Mouse (Mus musculus) intestine, postnatal 0 days (tissue): ENCODE results near the gene Mtmr3. TPM values are rescaled to one million over a fixed set of nuclear protein-coding genes. Genes with fewer than 3 reads are reported as not detected.

ENCODE experiments used
- ATAC-seq: fragments of 200-750 bp; cut with Nextera tagmentation; 2 replicates; pipeline ENCODE4 v1.8.0; 2017; ENCODE audit warnings: mild to moderate bottlenecking, moderate TSS enrichment, moderate library complexity
- H3K27ac ChIP-seq: fragments of 300-500 bp; sonication (generic); 2 replicates; pipeline ENCODE4 v1.5.1; 2014; ENCODE audit warnings: mild to moderate bottlenecking, low read depth, low read length, moderate library complexity
- H3K27me3 ChIP-seq: fragments of 300-500 bp; sonication (generic); replicated peaks from 2 replicates; pipeline ENCODE4 v1.6.1; 2014; ENCODE audit warnings: low read length, mixed read lengths; ENCODE audit not compliant: control insufficient read depth, insufficient read depth
- H3K36me3 ChIP-seq: fragments of 300-500 bp; sonication (generic); 2 replicates; pipeline ENCODE4 v1.6.1; 2014; ENCODE audit warnings: mild to moderate bottlenecking, moderate library complexity; ENCODE audit not compliant: control insufficient read depth, insufficient read depth
- H3K4me1 ChIP-seq: fragments of 300-500 bp; sonication (generic); replicated peaks from 2 replicates; pipeline ENCODE4 v1.6.1; 2014; ENCODE audit warnings: antibody characterized with exemption, low read length, mixed read lengths; ENCODE audit not compliant: control insufficient read depth, insufficient read depth
- H3K4me2 ChIP-seq: fragments of 300-500 bp; sonication (generic); replicated peaks from 2 replicates; pipeline ENCODE4 v1.6.1; 2014; ENCODE audit warnings: low read depth, mild to moderate bottlenecking, moderate library complexity
- H3K4me3 ChIP-seq: fragments of 300-500 bp; sonication (generic); 2 replicates; pipeline ENCODE4 v1.5.1; 2014; ENCODE audit warnings: low read depth, low read length
- H3K9ac ChIP-seq: fragments of 300-500 bp; sonication (generic); 2 replicates; pipeline ENCODE4 v1.6.1; 2014; ENCODE audit warnings: mild to moderate bottlenecking, low read depth, low read length
- H3K9me3 ChIP-seq: fragments of 300-500 bp; sonication (generic); 2 replicates; pipeline ENCODE4 v1.6.1; 2016; ENCODE audit warnings: mixed run types; ENCODE audit not compliant: control insufficient read depth
- CTCF ChIP-seq: sonication (generic); IDR thresholded peaks from 2 replicates; pipeline ENCODE4 v1.5.1; 2016; ENCODE audit warnings: low read depth, mild to moderate bottlenecking, control low read depth, antibody characterized with exemption, moderate library complexity
- WGBS: fragments of 180-500 bp; shearing (Covaris S2); extraction: QIAGEN DNeasy Blood & Tissue Kit; methylation state at CpG from one replicate; pipeline ENCODE4 v1.1.7; 2014; 5-methylcytosine and 5-hydroxymethylcytosine counted together
- polyA plus RNA-seq: library from polyadenylated mRNA; unstranded; fragments of >200 nt; fragmentation: Nextera tagmentation; extraction: Ambion mirVana; gene quantifications from 2 replicates; pipeline ENCODE4 v1.2.1, GENCODE M21; 2015

Gene Mtmr3
- polyA plus RNA-seq, 1 experiment from 2014 or later = 9.8 TPM

- Histone ChIP-seq H3K4me3 (no peak overlapping the region), H3K9ac (no peak overlapping the region), H3K4me1 (no peaks in the 10 kb centered on the region), H3K4me2 (no peak overlapping the region), H3K36me3 (no peaks in the 10 kb centered on the region), H3K9me3 (no peaks in the 10 kb centered on the region), H3K27ac (no peak overlapping the region), H3K27me3 (no peaks in the 10 kb centered on the region)
- no peak for ATAC-seq
- 81% methylated on average over 5 of the region's 5 CpGs for WGBS
- no peak for TF ChIP-seq CTCF
Measured at GRCm38 (mm10) chr11:4471734-4472133, 122.9 kb downstream of the Mtmr3 start.

DNA sequence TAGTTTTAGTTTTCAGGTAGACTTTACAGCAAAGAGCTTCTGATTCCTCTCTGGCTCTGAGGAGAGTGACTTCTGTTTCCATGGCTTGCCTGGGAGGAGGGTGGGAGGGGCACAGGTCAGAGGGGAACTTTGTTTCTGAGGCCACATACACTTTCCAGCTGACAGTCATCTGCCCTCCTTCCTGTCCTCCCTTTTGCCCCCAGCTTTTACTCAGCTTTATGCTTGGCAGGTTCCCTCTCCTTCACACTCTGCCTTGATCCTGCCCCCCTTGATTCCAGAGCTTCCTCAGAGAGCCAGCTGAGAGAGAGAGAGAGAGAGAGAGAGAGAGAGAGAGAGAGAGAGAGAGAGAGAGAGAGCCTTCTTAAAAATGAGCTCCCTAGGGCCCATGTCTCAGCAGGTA, 123.4 kb downstream of the Mtmr3 start:
- no peak for TF ChIP-seq CTCF
- no peaks in the 10 kb centered on the region for H3K36me3 ChIP-seq

DNA sequence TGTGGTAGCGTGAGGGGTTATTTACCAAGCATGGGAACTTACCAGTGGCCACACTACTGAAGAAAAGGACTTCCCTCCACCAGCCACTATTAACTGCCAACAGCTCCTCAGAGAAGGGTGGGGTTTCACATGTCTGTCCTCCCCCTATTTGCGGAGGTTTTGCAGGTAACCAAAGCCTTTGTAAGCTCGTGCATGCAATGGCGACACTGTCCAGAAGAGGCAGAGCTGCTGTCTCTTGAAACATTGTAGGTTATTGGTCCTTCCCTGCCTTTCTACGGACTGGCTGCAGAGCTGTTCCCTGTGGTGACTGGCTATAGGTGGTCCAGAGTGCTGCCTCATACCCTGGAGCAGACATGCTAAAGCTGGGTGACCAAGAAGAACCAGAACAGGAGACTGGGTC, 125.6 kb downstream of the Mtmr3 start:
- peak; percentile 13; the same call in 1 of the 2 replicates for TF ChIP-seq CTCF
- Histone ChIP-seq H3K4me1 (no peaks in the 10 kb centered on the region), H3K4me2 (no peak overlapping the region), H3K27ac (no peak overlapping the region), H3K4me3 (no peak overlapping the region), H3K9ac (no peak overlapping the region), H3K9me3 (no peaks in the 10 kb centered on the region), H3K27me3 (no peaks in the 10 kb centered on the region), H3K36me3 (no peaks in the 10 kb centered on the region)
- no peak for ATAC-seq
- 70% methylated on average over 5 of the region's 5 CpGs for WGBS

More for the DNA sequence above, 123.4 kb downstream of the Mtmr3 start:
- Histone ChIP-seq H3K27ac (no peak overlapping the region), H3K27me3 (no peaks in the 10 kb centered on the region), H3K4me1 (no peaks in the 10 kb centered on the region), H3K9ac (no peak overlapping the region), H3K4me3 (no peak overlapping the region), H3K4me2 (no peak overlapping the region), H3K9me3 (no peaks in the 10 kb centered on the region)
- ATAC-seq = no peak

DNA sequence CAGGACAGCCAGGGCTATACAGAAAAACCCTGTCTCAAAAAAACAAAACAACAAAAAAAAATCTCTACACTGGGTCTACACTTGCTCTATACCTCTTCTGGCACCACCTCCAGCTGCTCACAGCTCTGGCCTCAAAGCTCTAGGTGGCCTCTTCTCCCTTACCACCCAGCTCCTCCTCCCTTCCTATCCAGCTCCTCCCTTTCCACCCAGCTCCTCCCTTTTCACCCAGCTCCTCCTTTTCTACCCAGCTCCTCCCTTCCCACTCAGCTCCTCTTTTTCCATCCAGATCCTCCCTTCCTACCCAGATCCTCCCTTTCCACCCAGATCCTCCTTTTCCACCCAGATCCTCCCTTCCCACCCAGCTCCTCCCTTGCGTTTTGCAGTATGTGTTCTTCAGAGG, 127.2 kb downstream of the Mtmr3 start:
- Histone ChIP-seq H3K27ac (no peak overlapping the region), H3K36me3 (no peaks in the 10 kb centered on the region), H3K4me1 (no peaks in the 10 kb centered on the region), H3K9ac (no peak overlapping the region), H3K4me2 (no peak overlapping the region), H3K4me3 (no peak overlapping the region), H3K27me3 (no peaks in the 10 kb centered on the region), H3K9me3 (no peaks in the 10 kb centered on the region)
- WGBS = 95% methylated on average over 1 of the region's 1 CpGs
- no peak for ATAC-seq
- no peak for TF ChIP-seq CTCF

DNA sequence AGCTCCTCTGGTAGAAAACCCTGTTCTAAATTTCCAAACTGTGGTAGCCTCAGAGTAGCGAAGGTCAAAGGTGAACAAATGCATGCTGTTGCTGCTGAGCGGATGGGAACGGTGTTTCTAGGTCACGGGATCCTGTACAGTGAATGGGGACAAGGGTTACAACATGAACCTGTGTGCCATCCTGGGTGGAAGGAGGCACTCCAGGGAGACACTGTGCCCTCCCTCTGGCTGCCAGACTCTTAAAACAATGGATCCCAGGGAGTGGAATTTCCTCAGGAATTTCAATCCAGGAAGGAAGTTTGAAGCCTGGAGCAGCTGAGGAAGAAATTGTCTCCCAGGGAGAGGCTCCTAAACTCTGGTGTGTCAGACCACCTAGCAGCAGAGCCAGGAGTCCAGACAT, 128.5 kb downstream of the Mtmr3 start:
- no peaks in the 10 kb centered on the region for H3K4me1 ChIP-seq
- H3K9ac ChIP-seq = no peak overlapping the region
- H3K27me3 ChIP-seq = no peaks in the 10 kb centered on the region
- ATAC-seq = no peak
- WGBS = 57% methylated on average over 4 of the region's 4 CpGs
- no peak overlapping the region; the same call in 1 of the 2 replicates for H3K27ac ChIP-seq
- no peak overlapping the region for H3K4me3 ChIP-seq
- no peak for TF ChIP-seq CTCF
- no peak overlapping the region for H3K4me2 ChIP-seq
- H3K9me3 ChIP-seq = no peaks in the 10 kb centered on the region
- H3K36me3 ChIP-seq = no peaks in the 10 kb centered on the region

GRCm38 (mm10) chr11:4464616-4465015, 130.0 kb downstream of the Mtmr3 start:
- WGBS = 84% methylated on average over 4 of the region's 4 CpGs
- TF ChIP-seq CTCF = no peak
- Histone ChIP-seq H3K4me2 (no peak overlapping the region), H3K9me3 (no peaks in the 10 kb centered on the region), H3K27me3 (0 out of 2 replicates have a peak, but pooled peaks cover 4% of the 10 kb centered on the region), H3K4me1 (no peaks in the 10 kb centered on the region), H3K36me3 (no peaks in the 10 kb centered on the region), H3K4me3 (no peak overlapping the region), H3K27ac (no peak overlapping the region), H3K9ac (no peak overlapping the region)
- ATAC-seq = no peak

GRCm38 (mm10) chr11:4464186-4464585, 130.5 kb downstream of the Mtmr3 start:
- H3K4me2 ChIP-seq = no peak overlapping the region
- ATAC-seq = no peak
- no peak overlapping the region for H3K9ac ChIP-seq
- 0 out of 2 replicates have a peak, but pooled peaks cover 4% of the 10 kb centered on the region for H3K27me3 ChIP-seq
- no peaks in the 10 kb centered on the region for H3K9me3 ChIP-seq
- no peaks in the 10 kb centered on the region for H3K4me1 ChIP-seq
- H3K36me3 ChIP-seq = no peaks in the 10 kb centered on the region
- H3K27ac ChIP-seq = no peak overlapping the region
- TF ChIP-seq CTCF = no peak
- H3K4me3 ChIP-seq = no peak overlapping the region
- 87% methylated on average over 1 of the region's 1 CpGs for WGBS
